Mouse (Mus musculus): ENCODE measurements around the gene Bricd5. TPM values are rescaled to one million over a fixed set of nuclear protein-coding genes. Genes with fewer than 3 reads are reported as not detected.

Bricd5 gene
- polyA plus RNA-seq, 1 experiment, result not detected

- Histone ChIP-seq H3K4me3 (ENCODE audit: insufficient read depth, low read length) (no peak overlapping the region), H3K27ac (ENCODE audit: insufficient read depth, low read depth, low read length) (no peak overlapping the region), H3K4me1 (ENCODE audit: control insufficient read depth, insufficient read depth, low read length) (no peaks in the 10 kb centered on the region)
- no peak for TF ChIP-seq POLR2A (IDR thresholded peaks at IDR 0.05; ENCODE audit: borderline replicate concordance, low read depth, low read length)
- TF ChIP-seq CTCF (IDR thresholded peaks at IDR 0.05; ENCODE audit: low read depth, low read length), result no peak
Observed at GRCm38 (mm10) chr17:24502208-24502607, 28.5 kb downstream of the Bricd5 start.

DNA sequence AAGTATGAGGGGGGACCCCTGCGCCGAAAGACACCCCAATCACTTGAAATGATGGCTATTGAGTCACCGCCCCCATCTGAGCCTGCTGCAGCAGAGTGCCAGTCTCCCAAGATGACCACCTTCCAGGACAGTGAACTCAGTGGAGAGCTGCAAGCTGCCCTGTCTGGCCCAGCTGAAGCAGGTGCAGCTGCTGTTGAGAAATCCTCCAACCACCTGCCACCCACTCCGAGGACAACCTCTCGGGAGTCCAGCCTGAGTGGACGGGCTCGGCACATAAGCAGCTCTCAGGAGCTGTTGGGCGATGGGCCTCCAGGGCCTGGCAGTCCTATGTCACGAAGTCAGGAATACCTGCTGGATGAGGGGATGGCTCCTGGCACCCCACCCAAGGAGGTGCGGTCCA lies 30.4 kb downstream of the Bricd5 start:
- TF ChIP-seq POLR2A (IDR thresholded peaks at IDR 0.05; ENCODE audit: borderline replicate concordance, low read depth, low read length), result no peak
- no peak for TF ChIP-seq CTCF (IDR thresholded peaks at IDR 0.05; ENCODE audit: low read depth, low read length)
- Histone ChIP-seq H3K4me3 (ENCODE audit: insufficient read depth, low read length) (no peak overlapping the region), H3K27ac (ENCODE audit: insufficient read depth, low read depth, low read length) (no peak overlapping the region), H3K4me1 (ENCODE audit: control insufficient read depth, insufficient read depth, low read length) (no peaks in the 10 kb centered on the region)

DNA sequence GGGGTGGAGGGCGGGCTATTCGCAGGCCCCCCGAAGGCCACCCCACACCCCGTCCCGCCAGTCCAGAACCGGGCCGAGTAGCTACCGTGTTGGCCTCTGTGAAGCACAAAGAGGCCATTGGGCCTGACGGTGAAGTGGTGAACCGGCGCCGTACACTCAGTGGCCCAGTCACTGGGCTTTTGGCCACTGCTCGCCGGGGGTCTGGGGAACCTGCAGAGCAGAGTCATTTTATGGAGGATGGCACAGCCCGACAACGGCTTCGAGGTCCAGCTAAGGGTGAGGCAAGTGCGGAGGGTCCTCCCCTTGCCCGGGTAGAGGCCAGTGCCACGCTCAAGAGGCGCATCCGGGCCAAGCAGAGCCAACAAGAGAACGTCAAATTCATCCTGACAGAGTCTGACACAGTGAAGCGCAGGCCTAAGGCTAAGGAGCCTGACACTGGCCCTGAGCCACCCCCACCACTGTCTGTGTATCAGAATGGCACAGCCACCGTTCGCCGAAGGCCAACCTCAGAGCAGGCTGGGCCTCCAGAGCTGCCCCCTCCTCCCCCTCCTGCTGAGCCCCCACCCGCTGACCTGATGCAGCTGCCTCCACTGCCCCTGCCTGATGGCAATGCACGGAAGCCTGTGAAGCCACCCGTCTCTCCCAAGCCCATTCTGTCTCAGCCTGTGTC lies 31.7 kb downstream of the Bricd5 start:
- H3K4me3 ChIP-seq (ENCODE audit: insufficient read depth, low read length), result no peak overlapping the region
- H3K4me1 ChIP-seq (ENCODE audit: control insufficient read depth, insufficient read depth, low read length), result no peaks in the 10 kb centered on the region
- no peak for TF ChIP-seq POLR2A (IDR thresholded peaks at IDR 0.05; ENCODE audit: borderline replicate concordance, low read depth, low read length)
- no peak for TF ChIP-seq CTCF (IDR thresholded peaks at IDR 0.05; ENCODE audit: low read depth, low read length)
- H3K27ac ChIP-seq (ENCODE audit: insufficient read depth, low read depth, low read length), result no peak overlapping the region

DNA sequence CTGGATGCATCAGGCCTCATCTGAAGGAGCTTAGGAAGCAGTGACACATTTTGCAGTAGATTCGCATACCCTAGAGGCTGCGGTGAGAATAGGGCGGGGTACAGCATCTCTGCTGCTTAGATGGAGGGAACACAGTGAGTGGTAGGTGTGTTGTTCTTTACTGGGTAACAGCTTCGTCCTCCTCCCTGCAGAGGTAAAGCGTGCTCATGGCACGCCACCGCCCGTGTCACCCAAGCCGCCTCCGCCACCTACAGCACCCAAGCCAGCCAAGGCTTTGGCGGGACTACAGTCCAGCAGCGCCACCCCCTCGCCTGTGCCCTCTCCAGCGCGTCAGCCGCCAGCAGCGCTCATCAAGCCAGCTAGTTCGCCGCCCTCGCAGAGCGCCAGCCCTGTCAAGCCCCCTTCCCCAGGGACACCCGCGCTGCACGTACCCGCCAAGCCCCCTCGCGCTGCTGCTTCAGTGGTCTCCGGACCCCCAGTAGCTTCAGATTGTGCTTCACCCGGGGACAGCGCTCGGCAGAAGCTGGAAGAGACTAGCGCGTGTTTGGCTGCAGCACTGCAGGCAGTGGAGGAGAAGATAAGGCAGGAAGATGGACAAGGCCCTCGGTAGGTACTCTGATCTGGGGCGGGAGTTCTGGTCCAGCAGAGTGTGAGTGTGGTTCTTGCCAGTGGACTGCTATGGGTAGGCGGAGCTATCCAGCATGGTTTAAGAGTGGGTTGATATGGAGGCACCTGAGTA lies 32.8 kb downstream of the Bricd5 start:
- TF ChIP-seq CTCF (IDR thresholded peaks at IDR 0.05; ENCODE audit: low read depth, low read length) (no peak), POLR2A (IDR thresholded peaks at IDR 0.05; ENCODE audit: borderline replicate concordance, low read depth, low read length) (no peak)
- no peak overlapping the region for H3K4me3 ChIP-seq (ENCODE audit: insufficient read depth, low read length)
- H3K27ac ChIP-seq (ENCODE audit: insufficient read depth, low read depth, low read length), result no peak overlapping the region
- no peaks in the 10 kb centered on the region for H3K4me1 ChIP-seq (ENCODE audit: control insufficient read depth, insufficient read depth, low read length)

- TF ChIP-seq POLR2A (IDR thresholded peaks at IDR 0.05; ENCODE audit: borderline replicate concordance, low read depth, low read length), result no peak
- TF ChIP-seq CTCF (IDR thresholded peaks at IDR 0.05; ENCODE audit: low read depth, low read length), result no peak
- Histone ChIP-seq H3K4me1 (ENCODE audit: control insufficient read depth, insufficient read depth, low read length) (no peaks in the 10 kb centered on the region), H3K27ac (ENCODE audit: insufficient read depth, low read depth, low read length) (no peak overlapping the region), H3K4me3 (ENCODE audit: insufficient read depth, low read length) (no peak overlapping the region)
Observed at GRCm38 (mm10) chr17:24507129-24507664, 33.5 kb downstream of the Bricd5 start.

DNA sequence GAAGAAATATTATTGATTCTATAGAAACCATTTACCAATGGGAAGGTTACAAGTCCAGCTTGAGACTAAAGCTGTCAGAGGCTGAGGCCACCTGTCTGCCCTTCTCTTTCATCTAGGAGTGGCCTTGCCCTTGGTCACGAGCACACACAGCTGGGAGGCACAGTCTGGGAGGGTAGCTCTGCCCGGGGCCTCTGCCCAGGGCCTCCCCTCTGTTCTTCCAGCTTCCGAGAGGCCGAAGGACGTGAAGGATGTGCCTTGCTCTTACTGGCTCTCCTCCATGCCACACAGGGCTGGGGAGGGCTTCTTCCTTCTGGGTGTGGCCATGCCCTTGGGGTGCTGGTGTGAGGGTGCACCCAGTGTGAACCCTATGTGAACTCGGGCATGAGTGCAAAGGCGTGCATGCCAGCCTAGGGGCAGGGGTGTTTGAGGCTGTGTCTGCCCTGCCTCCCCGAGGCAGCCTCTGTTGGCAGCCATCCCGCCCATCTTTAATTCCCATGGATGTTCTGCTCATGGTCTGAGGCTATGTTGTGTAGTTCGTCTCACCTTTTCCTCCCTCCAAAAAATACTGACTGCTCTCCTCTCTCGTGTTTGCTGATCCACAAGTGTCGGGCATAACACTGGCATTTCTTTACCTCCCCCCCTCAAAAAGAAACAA lies 34.2 kb downstream of the Bricd5 start:
- Histone ChIP-seq H3K4me1 (ENCODE audit: control insufficient read depth, insufficient read depth, low read length) (no peaks in the 10 kb centered on the region), H3K4me3 (ENCODE audit: insufficient read depth, low read length) (no peak overlapping the region), H3K27ac (ENCODE audit: insufficient read depth, low read depth, low read length) (no peak overlapping the region)
- TF ChIP-seq POLR2A (IDR thresholded peaks at IDR 0.05; ENCODE audit: borderline replicate concordance, low read depth, low read length) (no peak), CTCF (IDR thresholded peaks at IDR 0.05; ENCODE audit: low read depth, low read length) (no peak)

DNA sequence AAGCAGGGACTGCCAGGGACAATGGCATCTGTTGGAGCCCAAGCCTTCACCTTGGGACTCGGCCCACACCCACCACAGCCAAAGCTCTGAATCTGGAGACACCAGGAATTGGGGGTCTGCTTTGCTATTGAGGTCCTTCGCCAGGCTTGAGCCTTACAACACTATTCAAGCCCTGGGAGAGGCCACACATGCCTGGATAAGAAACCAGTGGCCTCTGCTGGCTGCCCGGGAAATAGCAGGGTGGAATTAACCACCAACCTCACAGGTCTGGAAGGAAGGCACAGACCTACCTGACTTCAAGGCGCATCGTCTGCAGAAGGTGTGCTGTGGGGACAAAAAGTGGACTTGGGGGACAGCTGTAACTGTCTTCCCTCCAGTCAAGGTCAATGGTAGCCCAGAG lies 39.9 kb downstream of the Bricd5 start:
- H3K27ac ChIP-seq (ENCODE audit: insufficient read depth, low read depth, low read length), result no peak overlapping the region
- no peak for TF ChIP-seq POLR2A (IDR thresholded peaks at IDR 0.05; ENCODE audit: borderline replicate concordance, low read depth, low read length)
- no peak for TF ChIP-seq CTCF (IDR thresholded peaks at IDR 0.05; ENCODE audit: low read depth, low read length)
- no peaks in the 10 kb centered on the region for H3K4me1 ChIP-seq (ENCODE audit: control insufficient read depth, insufficient read depth, low read length)
- H3K4me3 ChIP-seq (ENCODE audit: insufficient read depth, low read length), result no peak overlapping the region

- TF ChIP-seq POLR2A (IDR thresholded peaks at IDR 0.05; ENCODE audit: borderline replicate concordance, low read depth, low read length) (no peak), CTCF (IDR thresholded peaks at IDR 0.05; ENCODE audit: low read depth, low read length) (no peak)
- H3K27ac ChIP-seq (ENCODE audit: insufficient read depth, low read depth, low read length), result no peak overlapping the region
- no peak overlapping the region for H3K4me3 ChIP-seq (ENCODE audit: insufficient read depth, low read length)
- H3K4me1 ChIP-seq (ENCODE audit: control insufficient read depth, insufficient read depth, low read length), result no peaks in the 10 kb centered on the region
Observed at GRCm38 (mm10) chr17:24514270-24515257, 40.9 kb downstream of the Bricd5 start.

DNA sequence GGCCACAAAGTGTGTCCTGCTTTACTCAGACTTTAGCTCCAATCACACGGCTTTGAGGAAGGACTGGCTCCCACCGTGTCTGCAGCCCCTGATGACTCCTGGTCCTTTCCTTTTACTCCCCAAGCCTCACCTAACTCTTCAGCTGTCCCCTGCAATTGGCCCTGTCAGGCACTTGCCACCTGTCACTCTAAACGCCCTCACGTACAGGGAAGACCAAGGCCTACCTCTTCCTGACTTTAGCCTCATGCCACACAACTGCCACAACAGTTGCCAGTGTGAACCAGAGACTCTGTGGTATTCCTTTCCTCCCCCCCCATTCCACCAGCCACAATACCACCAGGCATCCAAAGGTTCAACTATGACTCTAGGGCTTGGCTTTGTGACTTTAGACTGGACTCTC lies 46.8 kb downstream of the Bricd5 start:
- no peak for TF ChIP-seq CTCF (IDR thresholded peaks at IDR 0.05; ENCODE audit: low read depth, low read length)
- no peak for TF ChIP-seq POLR2A (IDR thresholded peaks at IDR 0.05; ENCODE audit: borderline replicate concordance, low read depth, low read length)
- H3K27ac ChIP-seq (ENCODE audit: insufficient read depth, low read depth, low read length), result no peak overlapping the region
- peaks cover 16% of the 10 kb centered on the region for H3K4me1 ChIP-seq (ENCODE audit: control insufficient read depth, insufficient read depth, low read length)
- no peak overlapping the region for H3K4me3 ChIP-seq (ENCODE audit: insufficient read depth, low read length)

All from bone marrow macrophage, adult 2 months (primary cell).